Mouse (Mus musculus) CH12.LX (cell line): ENCODE data around the gene Gnas.

Experiments used
- CTCF ChIP-seq, 2 experiments: IDR thresholded peaks in 1 of 2; conservative IDR thresholded peaks in 1 of 2; 2 replicates each; pipeline ENCODE4 v1.5.1; 2011 to 2012; ENCODE audit warnings: low read depth in 2 of 2, low read length in 2 of 2, improper control_type of control experiment in 1 of 2, inconsistent platforms in 1 of 2, mild to moderate bottlenecking in 1 of 2, moderate library complexity in 1 of 2
- EP300 ChIP-seq: IDR thresholded peaks from 2 replicates; pipeline ENCODE4 v1.6.1; 2011; ENCODE audit warnings: low read length, improper control_type of control experiment
- MAX ChIP-seq: IDR thresholded peaks from 2 replicates; pipeline ENCODE4 v1.6.1; 2011; ENCODE audit warnings: low read length, improper control_type of control experiment
- NRF1 ChIP-seq: IDR thresholded peaks from 2 replicates; pipeline ENCODE4 v1.6.1; 2014; ENCODE audit warnings: low read depth, mild to moderate bottlenecking, inconsistent platforms, low read length, improper control_type of control experiment, moderate library complexity
- TCF12 ChIP-seq: IDR thresholded peaks from 2 replicates; pipeline ENCODE4 v1.6.1; 2014; ENCODE audit warnings: low read depth, mild to moderate bottlenecking, inconsistent platforms, low read length, improper control_type of control experiment
- ZMIZ1 ChIP-seq: IDR thresholded peaks from 2 replicates; pipeline ENCODE4 v1.6.1; 2012; ENCODE audit warnings: low read depth, mild to moderate bottlenecking, inconsistent platforms, low read length, improper control_type of control experiment
- ZNF384 ChIP-seq: IDR thresholded peaks from 2 replicates; pipeline ENCODE4 v1.6.1; 2012; ENCODE audit warnings: low read depth, low read length, improper control_type of control experiment, inconsistent platforms

DNA sequence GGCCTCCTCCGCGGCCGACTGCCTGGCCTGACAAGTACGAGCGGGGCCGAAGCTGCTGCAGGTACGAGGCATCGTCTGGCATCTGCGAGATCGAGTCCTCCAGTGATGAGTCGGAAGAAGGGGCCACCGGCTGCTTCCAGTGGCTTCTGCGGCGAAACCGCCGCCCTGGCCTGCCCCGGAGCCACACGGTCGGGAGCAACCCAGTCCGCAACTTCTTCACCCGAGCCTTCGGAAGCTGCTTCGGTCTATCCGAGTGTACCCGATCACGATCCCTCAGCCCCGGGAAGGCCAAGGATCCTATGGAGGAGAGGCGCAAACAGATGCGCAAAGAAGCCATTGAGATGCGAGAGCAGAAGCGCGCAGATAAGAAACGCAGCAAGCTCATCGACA, 15.6 kb downstream of the Gnas start:
- no peak for TF ChIP-seq TCF12
- no peak for TF ChIP-seq NRF1
- TF ChIP-seq ZMIZ1, result no peak
- no peak for TF ChIP-seq MAX
- no peak for TF ChIP-seq CTCF (conservative IDR thresholded peaks at IDR 0.05 in 1 of 2, IDR thresholded peaks at IDR 0.05 in 1 of 2; ENCODE audit: low read depth in 2 of 2, low read length in 2 of 2)
- no peak for TF ChIP-seq EP300
- TF ChIP-seq ZNF384, result no peak
